Mouse (Mus musculus) G1E (cell line): Measurements from ENCODE around the gene Sstr4. TPM values are rescaled to one million over a fixed set of nuclear protein-coding genes. Genes with fewer than 3 reads are reported as not detected.

Experiments
- ATAC-seq: 2 replicates; pipeline ENCODE4 v1.8.0; 2016; ENCODE audit warnings: mild to moderate bottlenecking; ENCODE audit not compliant: insufficient number of reproducible peaks, poor library complexity, low FRiP score, severe bottlenecking; ENCODE audit errors: extremely low read depth
- DNase-seq: peaks from one replicate; pipeline ENCODE4 v3.0.0; 2012; ENCODE audit warnings: low spot score
- H3K27me3 ChIP-seq: 2 replicates; pipeline ENCODE4 v1.6.1; 2012; ENCODE audit warnings: mild to moderate bottlenecking, low read length, inconsistent platforms; ENCODE audit not compliant: insufficient read depth
- H3K36me3 ChIP-seq: replicated peaks from 2 replicates; pipeline ENCODE3; 2012; ENCODE audit warnings: mild to moderate bottlenecking, inconsistent platforms
- H3K4me1 ChIP-seq: 2 replicates; pipeline ENCODE4 v1.6.1; 2012; ENCODE audit warnings: low read depth, low read length, inconsistent platforms, mixed read lengths; ENCODE audit not compliant: insufficient read depth
- H3K4me3 ChIP-seq: 2 replicates; pipeline ENCODE4 v1.5.1; 2012; ENCODE audit warnings: low read depth, mild to moderate bottlenecking, inconsistent platforms, low read length, moderate library complexity, mixed read lengths
- H3K9me3 ChIP-seq: replicated peaks from 2 replicates; pipeline ENCODE4 v1.6.1; 2012; ENCODE audit warnings: inconsistent platforms
- CTCF ChIP-seq: IDR thresholded peaks from 2 replicates; pipeline ENCODE4 v1.5.1; 2012; ENCODE audit warnings: low read depth, low read length, inconsistent platforms, mixed read lengths
- GATA1 ChIP-seq: IDR thresholded peaks from 2 replicates; pipeline ENCODE4 v1.6.1; 2012; ENCODE audit warnings: borderline replicate concordance, low read length, inconsistent platforms, mixed read lengths
- GATA2 ChIP-seq: IDR thresholded peaks from 2 replicates; pipeline ENCODE4 v1.6.1; 2012; ENCODE audit warnings: low read depth, low read length, inconsistent platforms, borderline replicate concordance
- POLR2AphosphoS5 ChIP-seq: IDR thresholded peaks from 2 replicates; pipeline ENCODE4 v1.6.1; 2012; ENCODE audit warnings: low read depth, low read length, inconsistent platforms; ENCODE audit not compliant: insufficient replicate concordance
- TAL1 ChIP-seq: conservative IDR thresholded peaks from 2 replicates; pipeline ENCODE4 v1.6.1; 2012; ENCODE audit warnings: low read depth, low read length, inconsistent platforms, mixed read lengths
- polyA plus RNA-seq: library from polyadenylated mRNA; stranded (reverse); fragments of >175 nt; gene quantifications from 2 replicates; pipeline ENCODE4 v1.2.3, GENCODE M21; 2012
- total RNA-seq, 2 experiments: library from RNA; stranded (forward) in 1 of 2; stranded (reverse) in 1 of 2; fragments of 200-1000 nt in 1 of 2; fragments of >200 nt in 1 of 2; fragmentation: Nextera tagmentation in 1 of 2; gene quantifications; 2 replicates each; pipeline ENCODE4 v1.2.3; 2014 to 2017

Sstr4 gene
- total and polyA plus RNA-seq, 3 experiments = not detected

GRCm38 (mm10) chr2:148441421-148441820 is 46.3 kb downstream of the Sstr4 start:
- TF ChIP-seq POLR2AphosphoS5 = no peak
- TF ChIP-seq TAL1 = no peak
- no peak for TF ChIP-seq GATA1
- TF ChIP-seq GATA2 = no peak
- no peak for TF ChIP-seq CTCF
- DNase-seq = no peak
- Histone ChIP-seq H3K4me1 (no peaks in the 10 kb centered on the region), H3K36me3 (no peaks in the 10 kb centered on the region), H3K9me3 (peaks cover 53% of the 10 kb centered on the region), H3K4me3 (no peak overlapping the region), H3K27me3 (no peaks in the 10 kb centered on the region; the same call in 1 of the 2 replicates)
- no peak for ATAC-seq

- ATAC-seq (no peak), DNase-seq (no peak)
- no peaks in the 10 kb centered on the region for H3K4me1 ChIP-seq
- TF ChIP-seq GATA2 (no peak), TAL1 (no peak), POLR2AphosphoS5 (no peak), GATA1 (no peak), CTCF (no peak)
- no peaks in the 10 kb centered on the region for H3K36me3 ChIP-seq
- no peaks in the 10 kb centered on the region; the same call in 1 of the 2 replicates for H3K27me3 ChIP-seq
- no peak overlapping the region for H3K4me3 ChIP-seq
- H3K9me3 ChIP-seq = peaks cover 54% of the 10 kb centered on the region
Observed at GRCm38 (mm10) chr2:148442172-148442571, 47.0 kb downstream of the Sstr4 start.

- peaks cover 51% of the 10 kb centered on the region for H3K9me3 ChIP-seq
- H3K4me1 ChIP-seq = no peaks in the 10 kb centered on the region
- H3K4me3 ChIP-seq = no peak overlapping the region
- no peaks in the 10 kb centered on the region for H3K36me3 ChIP-seq
- DNase-seq (no peak), ATAC-seq (no peak)
- H3K27me3 ChIP-seq = no peaks in the 10 kb centered on the region; the same call in 1 of the 2 replicates
- TF ChIP-seq GATA1 (no peak), TAL1 (no peak), GATA2 (no peak), POLR2AphosphoS5 (no peak), CTCF (no peak)
Observed at GRCm38 (mm10) chr2:148442710-148443109, 47.6 kb downstream of the Sstr4 start.

GRCm38 (mm10) chr2:148443249-148443958 is 48.3 kb downstream of the Sstr4 start, which contains the start of gene Cd93:
Cd93 (minus strand) TSS chr2:148443563.
- Histone ChIP-seq H3K4me1 (no peaks in the 10 kb centered on the region), H3K36me3 (no peaks in the 10 kb centered on the region), H3K4me3 (no peak within 1 kb of the TSS), H3K27me3 (no peaks in the 10 kb centered on the region; the same call in 1 of the 2 replicates), H3K9me3 (peaks cover 46% of the 10 kb centered on the region)
- no peak for TF ChIP-seq TAL1
- TF ChIP-seq CTCF = no peak
- TF ChIP-seq GATA1 = no peak
- no peak for TF ChIP-seq POLR2AphosphoS5
- TF ChIP-seq GATA2 = no peak
- ATAC-seq (no peak), DNase-seq (no peak)

- no peak overlapping the region for H3K4me3 ChIP-seq
- DNase-seq (no peak), ATAC-seq (no peak)
- TF ChIP-seq GATA2 = no peak
- no peak for TF ChIP-seq GATA1
- TF ChIP-seq TAL1 = no peak
- no peak for TF ChIP-seq POLR2AphosphoS5
- no peak for TF ChIP-seq CTCF
- H3K4me1 ChIP-seq = no peaks in the 10 kb centered on the region
- peaks cover 45% of the 10 kb centered on the region for H3K9me3 ChIP-seq
- H3K27me3 ChIP-seq = no peaks in the 10 kb centered on the region; the same call in 1 of the 2 replicates
- H3K36me3 ChIP-seq = no peaks in the 10 kb centered on the region
Observed at GRCm38 (mm10) chr2:148444472-148444871, 49.3 kb downstream of the Sstr4 start.

GRCm38 (mm10) chr2:148445616-148446015 is 50.5 kb downstream of the Sstr4 start:
- H3K27me3 ChIP-seq = no peaks in the 10 kb centered on the region; the same call in 1 of the 2 replicates
- TF ChIP-seq GATA2 = no peak
- TF ChIP-seq POLR2AphosphoS5 = no peak
- TF ChIP-seq TAL1 = no peak
- TF ChIP-seq CTCF = no peak
- no peak for TF ChIP-seq GATA1
- ATAC-seq (no peak), DNase-seq (no peak)
- H3K9me3 ChIP-seq = peaks cover 51% of the 10 kb centered on the region
- H3K36me3 ChIP-seq = no peaks in the 10 kb centered on the region
- H3K4me3 ChIP-seq = no peak overlapping the region
- no peaks in the 10 kb centered on the region for H3K4me1 ChIP-seq

Other genes with a start within 250 kb of the Sstr4 start
- not detected in 2 replicates for gene Thbd, start 12.8 kb downstream of the Sstr4 start, total RNA-seq (2014; fragmentation: Nextera tagmentation)
- not detected in 2 replicates for gene Thbd, start 12.8 kb downstream of the Sstr4 start, total RNA-seq (2017)
- not detected in 2 replicates for gene Thbd, start 12.8 kb downstream of the Sstr4 start, polyA plus RNA-seq
- gene Cd93, start 48.2 kb downstream of the Sstr4 start, total RNA-seq (2014; fragmentation: Nextera tagmentation) = not detected in 2 replicates
- 0.06 and 0.11 TPM in 2 replicates for gene Cd93, start 48.2 kb downstream of the Sstr4 start, total RNA-seq (2017)
- gene Cd93, start 48.2 kb downstream of the Sstr4 start, polyA plus RNA-seq = 0.01 TPM in 1 of 2 replicates, not detected in the other